Mouse (Mus musculus): ENCODE measurements at regions not wholly inside any gene's neighbourhood (a gene's known extent, or its start where the extent isn't known, plus 50 kb on each side); places are given as distances from the start of the nearest gene placed in this dataset.

DNA sequence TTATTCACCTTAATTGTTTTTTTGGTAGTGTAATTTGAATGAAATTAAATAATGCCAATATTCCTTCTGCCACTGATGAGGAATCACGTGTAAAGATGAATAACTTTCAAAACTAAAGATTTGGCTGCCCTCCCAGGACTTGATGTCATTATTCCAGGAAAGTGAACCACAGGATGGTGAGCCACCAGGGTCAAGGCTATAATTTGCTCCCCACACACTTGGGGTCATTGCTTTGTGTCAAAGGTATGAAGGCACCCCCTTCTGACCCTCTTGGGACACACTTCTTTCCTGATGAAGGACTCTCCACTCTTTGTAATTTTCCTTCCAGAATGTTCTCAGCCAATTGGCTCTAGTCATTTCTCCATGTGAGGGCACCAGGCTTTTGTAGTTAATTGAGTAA is 313.4 kb downstream of the Gm11011 start:
- ATAC-seq (ENCODE audit: insufficient number of reproducible peaks, insufficient read depth, low FRiP score, low TSS enrichment, low read depth) = no peak

DNA sequence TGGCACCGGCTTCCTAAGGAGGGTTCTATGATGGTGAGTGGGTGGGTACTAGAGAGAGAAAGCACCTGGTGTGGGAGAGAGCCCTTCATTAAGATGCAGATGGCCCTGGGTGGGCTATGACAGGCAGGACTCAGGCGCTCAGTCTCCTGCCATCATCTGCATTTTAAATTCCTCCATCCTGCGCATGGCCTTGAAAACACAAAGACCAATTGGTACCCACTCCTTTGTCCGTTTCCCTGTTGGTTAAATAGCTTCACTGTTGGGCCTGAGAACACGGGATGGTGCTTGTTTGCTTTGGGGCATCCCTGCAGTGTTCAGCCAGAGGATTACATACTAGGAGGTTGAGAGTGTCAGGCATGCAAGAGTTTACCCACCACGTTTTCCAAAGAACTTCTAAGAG is 314.9 kb downstream of the Gm11011 start:
- Histone ChIP-seq H3K9ac (no peak overlapping the region), H3K4me3 (no peak overlapping the region), H3K9me3 (no peaks in the 10 kb centered on the region), H3K4me2 (no peak overlapping the region), H3K27ac (no peak overlapping the region), H3K27me3 (no peaks in the 10 kb centered on the region), H3K36me3 (no peaks in the 10 kb centered on the region), H3K4me1 (0 out of 2 replicates have a peak, but pooled peaks cover 3% of the 10 kb centered on the region)
- WGBS = 24% methylated on average over 6 of the region's 6 CpGs
- ATAC-seq (ENCODE audit: insufficient number of reproducible peaks, insufficient read depth, low FRiP score, low TSS enrichment, low read depth) = no peak

More for the DNA sequence above, 313.4 kb downstream of the Gm11011 start:
- H3K4me3 ChIP-seq = no peak overlapping the region
- 0 out of 2 replicates have a peak, but pooled peaks cover 3% of the 10 kb centered on the region for H3K4me1 ChIP-seq
- no peak overlapping the region for H3K27ac ChIP-seq
- no peaks in the 10 kb centered on the region for H3K36me3 ChIP-seq
- no peak overlapping the region for H3K4me2 ChIP-seq
- H3K27me3 ChIP-seq = no peaks in the 10 kb centered on the region
- WGBS = 75% methylated on average over 1 of the region's 1 CpGs
- no peaks in the 10 kb centered on the region for H3K9me3 ChIP-seq
- no peak overlapping the region for H3K9ac ChIP-seq

DNA sequence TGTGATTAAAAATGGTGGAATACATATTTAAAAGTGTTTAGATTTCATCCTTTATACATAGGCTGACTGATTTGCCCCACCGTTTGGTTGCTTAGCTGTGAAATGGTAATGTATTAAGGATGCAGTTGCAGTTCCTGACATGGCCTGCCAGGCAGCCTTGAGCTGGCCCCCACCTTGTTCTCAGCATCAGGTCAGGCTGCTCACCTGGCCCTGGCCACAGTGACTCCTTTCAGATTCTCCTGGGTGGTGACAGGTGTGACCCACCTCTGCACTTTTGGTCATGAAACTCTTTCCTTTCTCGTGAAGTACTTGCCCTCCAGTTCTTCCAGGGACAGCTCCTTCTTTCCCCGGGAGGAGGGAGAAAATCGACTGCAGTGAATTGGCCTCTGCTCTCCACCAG is 315.5 kb downstream of the Gm11011 start:
- H3K4me3 ChIP-seq = no peak overlapping the region
- ATAC-seq (ENCODE audit: insufficient number of reproducible peaks, insufficient read depth, low FRiP score, low TSS enrichment, low read depth) = no peak
- H3K9ac ChIP-seq = no peak overlapping the region
- WGBS = 33% methylated on average over 4 of the region's 4 CpGs
- no peaks in the 10 kb centered on the region for H3K36me3 ChIP-seq
- H3K4me1 ChIP-seq = 0 out of 2 replicates have a peak, but pooled peaks cover 3% of the 10 kb centered on the region
- no peaks in the 10 kb centered on the region for H3K27me3 ChIP-seq
- no peak overlapping the region for H3K27ac ChIP-seq
- no peaks in the 10 kb centered on the region for H3K9me3 ChIP-seq
- no peak overlapping the region for H3K4me2 ChIP-seq

DNA sequence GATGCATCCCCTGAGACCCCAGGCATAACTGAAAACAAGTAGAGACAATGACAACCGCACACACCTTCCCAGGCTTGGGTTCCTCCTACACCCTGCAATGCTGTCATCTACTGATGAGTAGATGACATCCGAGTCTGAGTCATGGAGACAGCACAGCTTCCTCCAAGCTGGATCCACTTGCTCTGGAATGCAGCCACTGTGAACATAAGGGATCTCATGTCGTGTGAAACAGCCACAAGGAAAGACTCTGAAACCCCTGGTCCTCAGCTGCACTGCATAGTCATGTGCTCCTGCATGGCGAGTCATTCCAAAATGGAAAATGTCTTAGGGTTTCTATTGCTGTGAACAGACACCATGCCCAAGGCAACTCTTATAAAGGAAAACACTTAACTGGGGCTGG is 305.2 kb upstream of the Zfp64 start:
- WGBS = 79% methylated on average over 4 of the region's 4 CpGs
- H3K4me3 ChIP-seq = no peak overlapping the region
- 0 out of 2 replicates have a peak, but pooled peaks cover 4% of the 10 kb centered on the region for H3K4me1 ChIP-seq
- no peak overlapping the region for H3K4me2 ChIP-seq
- H3K27ac ChIP-seq = no peak overlapping the region
- ATAC-seq (ENCODE audit: insufficient number of reproducible peaks, insufficient read depth, low FRiP score, low TSS enrichment, low read depth) = no peak
- no peaks in the 10 kb centered on the region for H3K36me3 ChIP-seq
- H3K9ac ChIP-seq = no peak overlapping the region
- no peaks in the 10 kb centered on the region for H3K27me3 ChIP-seq
- no peaks in the 10 kb centered on the region for H3K9me3 ChIP-seq

DNA sequence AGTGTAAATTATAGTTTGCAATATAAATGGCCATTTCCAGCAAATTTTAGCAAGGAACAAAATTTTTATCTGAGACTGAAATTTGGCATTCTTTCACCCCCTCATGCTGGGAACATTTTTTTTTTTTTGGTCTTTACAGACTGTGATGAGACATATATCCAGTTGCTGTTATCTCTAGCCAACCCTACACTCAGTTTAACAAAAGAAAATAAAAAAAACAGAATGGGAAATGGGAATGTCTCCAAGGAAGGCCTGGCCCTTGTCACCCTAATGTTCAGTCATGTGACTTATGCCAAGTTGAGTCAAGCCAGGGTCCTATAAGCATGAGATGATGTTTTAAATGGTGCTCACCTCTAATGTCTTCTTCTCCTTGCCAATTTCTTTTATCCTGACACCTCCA is 289.2 kb upstream of the Zfp64 start:
- H3K9ac ChIP-seq = no peak overlapping the region
- H3K9me3 ChIP-seq = no peaks in the 10 kb centered on the region
- no peaks in the 10 kb centered on the region for H3K27me3 ChIP-seq
- no peak overlapping the region for H3K4me2 ChIP-seq
- peaks cover 7% of the 10 kb centered on the region; the same call in 1 of the 2 replicates for H3K4me1 ChIP-seq
- ATAC-seq (ENCODE audit: insufficient number of reproducible peaks, insufficient read depth, low FRiP score, low TSS enrichment, low read depth) = no peak
- no peaks in the 10 kb centered on the region for H3K36me3 ChIP-seq
- H3K4me3 ChIP-seq = no peak overlapping the region
- no peak overlapping the region for H3K27ac ChIP-seq

DNA sequence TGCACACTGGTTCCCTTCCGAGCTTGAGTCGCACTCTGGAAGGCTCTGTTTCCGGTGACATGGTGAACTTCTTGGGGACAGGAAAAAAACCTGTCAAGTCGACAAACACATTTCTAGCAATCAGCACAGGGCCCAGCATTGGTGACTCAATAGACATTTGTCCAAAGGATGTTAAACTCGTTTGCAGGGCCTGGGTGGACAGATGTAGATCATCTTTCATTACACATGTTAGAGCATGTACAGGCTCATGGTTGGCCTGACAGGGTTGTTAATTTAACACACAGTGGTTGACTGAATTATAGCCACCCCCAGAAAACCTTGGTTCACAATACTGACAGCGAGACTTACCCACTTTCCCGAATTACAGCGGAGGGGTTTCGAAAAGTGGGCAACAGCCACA is 288.6 kb upstream of the Zfp64 start:
- H3K4me3 ChIP-seq = no peak overlapping the region
- peaks cover 9% of the 10 kb centered on the region; the same call in 1 of the 2 replicates for H3K4me1 ChIP-seq
- no peak overlapping the region for H3K9ac ChIP-seq
- WGBS = 89% methylated on average over 9 of the region's 9 CpGs
- no peak overlapping the region for H3K4me2 ChIP-seq
- no peak for ATAC-seq (ENCODE audit: insufficient number of reproducible peaks, insufficient read depth, low FRiP score, low TSS enrichment, low read depth)
- no peaks in the 10 kb centered on the region for H3K27me3 ChIP-seq
- H3K9me3 ChIP-seq = no peaks in the 10 kb centered on the region
- no peaks in the 10 kb centered on the region for H3K36me3 ChIP-seq
- no peak overlapping the region for H3K27ac ChIP-seq

DNA sequence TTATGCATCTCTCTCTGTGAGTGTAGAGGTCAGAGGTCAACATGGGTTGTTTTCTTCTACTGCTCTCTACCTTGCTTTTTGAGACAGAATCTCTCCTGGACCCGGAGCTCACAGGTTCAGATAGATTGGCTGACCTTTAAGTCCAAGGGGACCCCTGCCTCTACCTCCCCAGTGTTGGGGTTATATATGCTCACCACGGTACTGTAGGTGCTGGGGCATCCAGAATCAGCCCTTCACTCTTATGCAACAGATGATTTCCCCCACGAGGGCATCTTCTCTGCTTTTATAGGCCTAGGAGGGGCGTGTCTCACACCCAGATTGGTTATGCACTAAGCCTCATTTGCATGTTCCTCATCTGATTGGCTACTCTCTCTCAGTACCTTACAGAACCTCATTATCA is 282.5 kb upstream of the Zfp64 start:
- Histone ChIP-seq H3K9me3 (no peaks in the 10 kb centered on the region), H3K4me1 (peaks cover 12% of the 10 kb centered on the region; the same call in 1 of the 2 replicates), H3K4me2 (no peak overlapping the region), H3K9ac (no peak overlapping the region), H3K4me3 (no peak overlapping the region), H3K27ac (no peak overlapping the region), H3K36me3 (no peaks in the 10 kb centered on the region), H3K27me3 (no peaks in the 10 kb centered on the region)
- WGBS = 90% methylated on average over 4 of the region's 4 CpGs
- ATAC-seq (ENCODE audit: insufficient number of reproducible peaks, insufficient read depth, low FRiP score, low TSS enrichment, low read depth) = no peak

DNA sequence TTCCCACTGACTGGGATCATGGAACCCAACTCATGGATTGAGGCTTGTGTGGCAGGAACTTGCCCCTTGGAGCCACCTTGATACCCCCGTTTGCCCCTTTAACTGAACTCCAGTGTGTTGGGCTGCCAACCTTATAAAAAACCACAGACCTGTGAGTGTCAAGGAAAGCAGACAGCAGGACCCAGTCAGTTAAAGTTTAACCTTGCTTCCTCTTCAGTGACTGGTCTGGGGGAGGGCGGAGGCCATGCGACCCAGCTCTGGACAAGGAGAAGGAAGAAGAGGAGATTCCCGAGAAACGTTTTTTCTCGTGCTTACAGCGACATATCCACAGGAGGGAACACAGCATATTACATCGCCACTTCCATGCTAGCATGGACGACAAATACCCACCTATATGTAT is 281.9 kb upstream of the Zfp64 start:
- 92% methylated on average over 9 of the region's 9 CpGs for WGBS
- Histone ChIP-seq H3K27ac (no peak overlapping the region), H3K4me2 (no peak overlapping the region), H3K4me1 (peaks cover 12% of the 10 kb centered on the region; the same call in 1 of the 2 replicates), H3K9me3 (no peaks in the 10 kb centered on the region), H3K27me3 (no peaks in the 10 kb centered on the region), H3K4me3 (no peak overlapping the region), H3K9ac (no peak overlapping the region), H3K36me3 (no peaks in the 10 kb centered on the region)
- no peak for ATAC-seq (ENCODE audit: insufficient number of reproducible peaks, insufficient read depth, low FRiP score, low TSS enrichment, low read depth)

DNA sequence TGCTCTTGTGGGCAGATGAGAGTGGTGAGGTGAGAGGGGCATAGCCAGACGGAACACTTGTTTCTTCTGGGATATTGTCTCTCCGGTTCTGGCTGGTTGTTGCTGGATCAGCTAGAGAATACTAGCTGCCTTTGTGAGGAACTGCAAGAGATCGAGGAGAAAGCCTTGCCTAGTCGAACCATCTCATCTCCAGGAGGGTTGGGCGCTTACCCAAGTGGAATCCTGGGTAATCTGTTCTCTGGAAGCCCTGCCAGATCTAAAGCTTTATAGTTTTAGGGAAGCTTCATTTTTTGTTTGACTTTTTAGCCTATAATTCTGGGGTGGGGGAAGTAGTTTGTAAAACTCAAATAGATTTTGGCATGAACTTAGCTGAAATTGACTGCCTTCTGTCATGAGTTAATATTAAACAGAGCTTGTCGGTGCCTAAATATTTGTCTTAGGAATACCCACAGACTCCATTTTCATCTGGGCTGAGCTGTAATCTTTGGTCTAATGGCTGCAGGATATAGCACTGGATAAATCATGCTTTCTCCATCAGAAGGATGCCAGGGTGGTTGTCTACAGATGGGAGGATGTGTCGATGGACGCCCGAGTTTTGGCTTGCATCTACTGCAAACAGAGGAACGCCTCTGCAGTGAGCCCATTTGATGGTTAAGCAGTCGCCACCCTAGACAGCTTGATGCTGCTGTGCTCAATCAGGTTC is 279.1 kb upstream of the Zfp64 start:
- H3K36me3 ChIP-seq = no peaks in the 10 kb centered on the region
- 81% methylated on average over 11 of the region's 11 CpGs for WGBS
- H3K4me1 ChIP-seq = peaks cover 5% of the 10 kb centered on the region; the same call in 1 of the 2 replicates
- no peaks in the 10 kb centered on the region for H3K9me3 ChIP-seq
- no peak overlapping the region for H3K4me2 ChIP-seq
- no peak overlapping the region for H3K27ac ChIP-seq
- H3K4me3 ChIP-seq = no peak overlapping the region
- H3K9ac ChIP-seq = no peak overlapping the region
- no peaks in the 10 kb centered on the region for H3K27me3 ChIP-seq
- ATAC-seq (ENCODE audit: insufficient number of reproducible peaks, insufficient read depth, low FRiP score, low TSS enrichment, low read depth) = no peak

DNA sequence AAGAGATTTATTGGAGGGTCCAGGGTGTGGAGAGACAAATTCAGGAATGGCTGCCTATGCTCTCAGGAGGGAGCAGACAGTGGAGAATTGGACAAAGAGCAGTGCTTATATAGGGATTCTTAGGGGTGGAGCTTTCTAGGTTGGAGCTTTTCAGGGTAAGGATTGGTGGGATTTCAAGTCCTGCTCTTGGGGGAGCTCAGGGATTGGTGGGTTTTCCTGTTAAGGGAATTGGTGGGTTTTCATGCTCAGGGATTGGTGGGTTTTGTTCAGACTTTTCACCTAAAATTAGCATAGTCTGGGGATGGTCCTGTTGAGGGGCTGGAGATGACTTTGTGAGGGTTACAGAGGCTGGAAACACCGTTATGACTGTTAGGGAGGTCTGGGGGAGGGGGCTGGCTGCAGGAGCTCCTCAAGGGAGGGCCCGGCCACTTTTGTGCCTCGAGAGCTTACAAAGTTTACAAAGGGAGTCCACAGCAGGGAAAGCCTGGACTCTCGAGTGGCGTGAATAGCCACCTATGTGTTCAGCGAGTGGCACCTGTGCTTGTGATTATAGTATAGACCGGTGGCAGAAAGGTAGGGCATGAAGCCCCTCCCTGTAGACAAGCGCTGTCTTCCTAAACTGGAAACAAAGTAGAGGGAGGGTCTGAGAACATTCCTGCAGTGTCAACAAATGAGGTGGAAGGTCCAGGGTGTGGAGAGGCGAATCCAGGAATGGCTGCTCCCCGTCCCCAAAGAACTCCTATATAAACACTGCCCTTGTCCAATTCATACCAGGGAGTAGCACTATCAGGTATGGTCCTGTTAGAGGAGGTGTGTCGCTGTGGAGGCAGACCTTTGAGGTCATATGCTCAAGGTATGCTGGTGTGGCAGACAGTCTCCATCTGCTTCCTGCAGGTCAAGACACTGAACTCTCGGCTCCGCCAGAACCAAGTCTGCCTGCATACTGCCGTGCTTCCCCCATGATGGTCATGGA is 278.1 kb upstream of the Zfp64 start:
- Histone ChIP-seq H3K4me1 (0 out of 2 replicates have a peak, but pooled peaks cover 3% of the 10 kb centered on the region), H3K9ac (no peak overlapping the region), H3K27me3 (no peaks in the 10 kb centered on the region), H3K4me3 (no peak overlapping the region), H3K9me3 (no peaks in the 10 kb centered on the region), H3K27ac (no peak overlapping the region), H3K36me3 (no peaks in the 10 kb centered on the region), H3K4me2 (no peak overlapping the region)
- 82% methylated on average over 14 of the region's 14 CpGs for whole genome bisulfite sequencing
- no peak for ATAC-seq (ENCODE audit: insufficient number of reproducible peaks, insufficient read depth, low FRiP score, low TSS enrichment, low read depth)

DNA sequence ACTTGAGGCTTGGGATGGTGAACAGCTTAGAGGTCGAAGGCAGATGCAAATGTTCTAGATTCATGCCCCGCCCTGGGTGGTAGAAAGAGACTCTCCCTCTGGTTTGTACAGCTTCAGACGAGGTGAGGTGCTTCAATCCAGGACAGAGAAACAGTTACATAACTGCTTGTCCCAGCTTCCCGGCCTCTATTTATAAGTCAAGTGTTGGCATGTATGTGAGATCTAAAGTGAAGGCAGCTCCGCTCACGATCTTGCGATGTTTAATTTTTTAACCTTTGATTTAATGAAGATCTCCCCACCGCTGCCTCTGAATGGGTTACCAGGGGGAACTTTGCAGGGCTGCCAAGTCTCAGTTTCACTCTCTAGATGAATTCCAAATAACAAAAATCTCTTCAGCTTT is 266.9 kb upstream of the Zfp64 start:
- H3K36me3 ChIP-seq = no peaks in the 10 kb centered on the region
- H3K9ac ChIP-seq = no peak overlapping the region
- no peaks in the 10 kb centered on the region for H3K27me3 ChIP-seq
- no peak overlapping the region for H3K4me2 ChIP-seq
- no peak overlapping the region for H3K4me3 ChIP-seq
- 84% methylated on average over 8 of the region's 8 CpGs for WGBS
- H3K27ac ChIP-seq = no peak overlapping the region
- H3K4me1 ChIP-seq = no peaks in the 10 kb centered on the region
- H3K9me3 ChIP-seq = no peaks in the 10 kb centered on the region
- ATAC-seq (ENCODE audit: insufficient number of reproducible peaks, insufficient read depth, low FRiP score, low TSS enrichment, low read depth) = no peak

DNA sequence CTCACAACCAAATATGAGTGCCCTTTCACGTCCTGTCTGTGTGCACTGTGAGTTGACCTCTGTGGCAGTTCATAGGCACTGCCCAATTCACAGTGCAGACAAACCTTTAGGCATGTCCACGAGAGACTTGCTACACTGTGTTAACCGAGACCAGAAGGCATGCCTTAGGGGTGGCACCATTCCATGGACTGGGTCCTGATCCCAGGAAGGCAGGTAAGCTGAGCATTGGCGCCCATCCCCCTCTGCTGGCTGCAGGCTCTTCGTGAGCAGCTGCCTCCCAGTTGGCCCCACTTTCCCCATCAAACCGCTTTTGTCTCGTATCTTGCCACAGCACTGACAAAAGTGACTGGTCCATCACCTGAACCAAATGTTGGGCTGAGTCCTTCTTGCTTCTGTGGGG is 265.8 kb upstream of the Zfp64 start:
- no peak overlapping the region for H3K27ac ChIP-seq
- H3K4me1 ChIP-seq = no peaks in the 10 kb centered on the region
- H3K4me2 ChIP-seq = no peak overlapping the region
- no peak overlapping the region for H3K9ac ChIP-seq
- 58% methylated on average over 7 of the region's 7 CpGs for WGBS
- no peaks in the 10 kb centered on the region for H3K36me3 ChIP-seq
- no peaks in the 10 kb centered on the region for H3K27me3 ChIP-seq
- no peaks in the 10 kb centered on the region for H3K9me3 ChIP-seq
- no peak overlapping the region for H3K4me3 ChIP-seq
- no peak for ATAC-seq (ENCODE audit: insufficient number of reproducible peaks, insufficient read depth, low FRiP score, low TSS enrichment, low read depth)

Data from embryonic facial prominence, embryonic 13.5 days (tissue).